Mouse (Mus musculus): Measurements from ENCODE around the gene Khdc3.
"Not testable (repeated sequence)": the region's sequence is repeated elsewhere in the genome, so short reads cannot be mapped to it uniquely, and the experiment has no call there.

Gene Khdc3

GRCm38 (mm10) chr9:73097898-73098297 is 3.7 kb upstream of the Khdc3 start:
- no peak for DNase-seq (ENCODE audit: extremely low spot score, low spot score)

- no peak for DNase-seq (ENCODE audit: extremely low spot score, low spot score)
Observed at GRCm38 (mm10) chr9:73102181-73102580, 545 bp downstream of the Khdc3 start, which contains the start of gene Gm20509. Gene Gm20509 (plus strand): TSS chr9:73102470.

- peak; percentile 64 for DNase-seq (ENCODE audit: extremely low spot score, low spot score)
Observed at GRCm38 (mm10) chr9:73103159-73103879, 1.7 kb downstream of the Khdc3 start.

GRCm38 (mm10) chr9:73103880-73104198 is 2.2 kb downstream of the Khdc3 start:
- no peak for DNase-seq (ENCODE audit: extremely low spot score, low spot score)

GRCm38 (mm10) chr9:73105141-73105540 is 3.5 kb downstream of the Khdc3 start:
- no peak for DNase-seq (ENCODE audit: extremely low spot score, low spot score)

- DNase-seq (ENCODE audit: extremely low spot score, low spot score) = no peak
Observed at GRCm38 (mm10) chr9:73105771-73106170, 4.1 kb downstream of the Khdc3 start.

GRCm38 (mm10) chr9:73112919-73113906 is 11.6 kb downstream of the Khdc3 start, which contains the start of gene Rsl24d1:
Gene Rsl24d1 (plus strand): TSS chr9:73113426.
- DNase-seq (ENCODE audit: extremely low spot score, low spot score) = peak; percentile 86

- DNase-seq (ENCODE audit: extremely low spot score, low spot score) = not testable (repeated sequence)
Observed at GRCm38 (mm10) chr9:73116704-73117103, 15.1 kb downstream of the Khdc3 start.

GRCm38 (mm10) chr9:73118012-73118411 is 16.4 kb downstream of the Khdc3 start:
- no peak for DNase-seq (ENCODE audit: extremely low spot score, low spot score)

GRCm38 (mm10) chr9:73121735-73122134 is 20.1 kb downstream of the Khdc3 start:
- no peak for DNase-seq (ENCODE audit: extremely low spot score, low spot score)

- DNase-seq (ENCODE audit: extremely low spot score, low spot score) = no peak
Observed at GRCm38 (mm10) chr9:73125043-73125570, 23.5 kb downstream of the Khdc3 start.

- no peak for DNase-seq (ENCODE audit: extremely low spot score, low spot score)
Observed at GRCm38 (mm10) chr9:73127457-73127856, 25.8 kb downstream of the Khdc3 start.

GRCm38 (mm10) chr9:73129875-73130274 is 28.2 kb downstream of the Khdc3 start:
- DNase-seq (ENCODE audit: extremely low spot score, low spot score) = no peak

- DNase-seq (ENCODE audit: extremely low spot score, low spot score) = no peak
Observed at GRCm38 (mm10) chr9:73130529-73130928, 28.9 kb downstream of the Khdc3 start.

GRCm38 (mm10) chr9:73137341-73137886 is 35.8 kb downstream of the Khdc3 start:
- DNase-seq (ENCODE audit: extremely low spot score, low spot score) = no peak
